Comparison of ENCODE assay signal across 20 mouse cellular contexts in the genomic region with DNA sequence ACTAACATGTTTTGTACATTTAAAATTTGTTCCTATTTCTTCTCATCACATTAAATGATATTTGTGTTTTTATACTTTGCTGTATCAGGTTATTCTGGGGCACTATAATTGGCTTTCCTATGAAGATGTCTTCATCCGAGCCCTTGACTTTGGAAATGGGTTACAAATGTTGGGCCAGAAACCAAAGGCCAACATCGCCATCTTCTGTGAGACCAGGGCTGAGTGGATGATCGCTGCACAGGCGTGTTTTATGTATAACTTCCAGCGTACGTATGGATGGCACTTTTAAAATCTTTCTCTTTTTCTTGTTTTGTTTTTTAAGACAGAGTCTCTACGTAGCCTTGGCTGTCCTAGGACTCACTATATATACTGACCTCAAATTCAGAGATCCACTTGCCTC. TPM values are rescaled to one million over a fixed set of nuclear protein-coding genes. Genes with fewer than 3 reads are reported as not detected.
DNase-seq lines count a peak whose midpoint lies in the region; ATAC-seq and TF ChIP-seq lines count a peak whose summit lies in the region.
"Had no signal": no experiment of that assay in that cellular context is flagged by ENCODE, and none has a peak within 500 bp of the region (broad histone marks: within the 10 kb centered on the region; RNA-seq: fewer than 3 reads in every experiment).

No protein-coding gene starts in this region.

- ATAC-seq in intestine, postnatal 0 days = no peak
- no peak for ATAC-seq in intestine, embryonic 16.5 days
- no peak for ATAC-seq in stomach, postnatal 0 days (ENCODE audit: low FRiP score, low TSS enrichment)
- ATAC-seq: forebrain, embryonic 13.5 days had no signal

- no peak overlapping the region for H3K4me3 ChIP-seq in intestine, postnatal 0 days (ENCODE audit: low read depth, low read length)
- no peak overlapping the region for H3K4me3 ChIP-seq in intestine, embryonic 16.5 days (ENCODE audit: low read length)
- H3K4me3 ChIP-seq in stomach, postnatal 0 days (ENCODE audit: low read depth, low read length) = no peak overlapping the region
- H3K4me3 ChIP-seq: embryonic facial prominence, embryonic 15.5 days; forebrain, embryonic 13.5 days; limb, embryonic 12.5 days; liver, embryonic 15.5 days; megakaryocyte, embryonic 14.5 days; neural tube, embryonic 15.5 days had no signal

- H3K9ac ChIP-seq in intestine, postnatal 0 days (ENCODE audit: low read depth, low read length) = no peak overlapping the region
- H3K9ac ChIP-seq in intestine, embryonic 16.5 days (ENCODE audit: low read depth, low read length) = no peak overlapping the region
- H3K9ac ChIP-seq in stomach, postnatal 0 days (ENCODE audit: low read length) = no peak overlapping the region
- H3K9ac ChIP-seq: embryonic facial prominence, embryonic 15.5 days; forebrain, embryonic 13.5 days; hindbrain, embryonic 14.5 days; limb, embryonic 12.5 days; liver, embryonic 15.5 days; neural tube, embryonic 15.5 days had no signal

- no peaks in the 10 kb centered on the region for H3K9me3 ChIP-seq in intestine, postnatal 0 days (ENCODE audit: control insufficient read depth)
- no peaks in the 10 kb centered on the region for H3K9me3 ChIP-seq in intestine, embryonic 16.5 days (ENCODE audit: control insufficient read depth, low read length)
- no peaks in the 10 kb centered on the region for H3K9me3 ChIP-seq in stomach, postnatal 0 days (ENCODE audit: control insufficient read depth, low read length)
- H3K9me3 ChIP-seq: embryonic facial prominence, embryonic 15.5 days; forebrain, embryonic 13.5 days; limb, embryonic 12.5 days; liver, embryonic 15.5 days; megakaryocyte, embryonic 14.5 days; neural tube, embryonic 15.5 days had no signal

- H3K36me3 ChIP-seq in intestine, postnatal 0 days (ENCODE audit: control insufficient read depth, insufficient read depth) = peaks cover 46% of the 10 kb centered on the region
- peaks cover 6% of the 10 kb centered on the region; the same call in 1 of the 2 replicates for H3K36me3 ChIP-seq in intestine, embryonic 16.5 days (ENCODE audit: control insufficient read depth, insufficient read depth, low read length)
- no peaks in the 10 kb centered on the region for H3K36me3 ChIP-seq in stomach, postnatal 0 days (ENCODE audit: control insufficient read depth, insufficient read depth, low read length)

- no peak for TF ChIP-seq EP300 in stomach, postnatal 0 days (optimal IDR thresholded peaks at IDR 0.05)

- no peaks in the 10 kb centered on the region for H3K27me3 ChIP-seq in intestine, postnatal 0 days (replicated peaks; ENCODE audit: control insufficient read depth, insufficient read depth, low read length)
- H3K27me3 ChIP-seq in intestine, embryonic 16.5 days (replicated peaks; ENCODE audit: control insufficient read depth, insufficient read depth, low read length) = no peaks in the 10 kb centered on the region
- no peaks in the 10 kb centered on the region for H3K27me3 ChIP-seq in stomach, postnatal 0 days (ENCODE audit: control insufficient read depth, insufficient read depth, low read length)
- H3K27me3 ChIP-seq: embryonic facial prominence, embryonic 15.5 days; forebrain, embryonic 13.5 days; limb, embryonic 12.5 days; liver, embryonic 15.5 days; megakaryocyte, embryonic 14.5 days; neural tube, embryonic 15.5 days had no signal

- peak; percentile 10 to 14 for DNase-seq in cerebellum, postnatal 14 days
- no peak for DNase-seq in cerebellum, adult 9-11 months
- DNase-seq in lung, postnatal 36 days = peak; percentile 5
- no peak for DNase-seq in lung, postnatal 10 days
- no peak for DNase-seq in stomach, postnatal 0 days (ENCODE audit: low spot score)
- no peak for DNase-seq in testis, postnatal 14 days (ENCODE audit: low spot score)
- DNase-seq: adrenal gland, adult 2 months; cerebellum, adult 18-20 months; heart, adult 11 months; kidney, adult 18-20 months; right cerebral cortex, postnatal 4 days had no signal

- TF ChIP-seq CTCF in intestine, postnatal 0 days (IDR thresholded peaks at IDR 0.05; ENCODE audit: low read depth) = peak; percentile 49; the same call in 1 of the 2 replicates
- peak; percentile 55 for TF ChIP-seq CTCF in stomach, postnatal 0 days (IDR thresholded peaks at IDR 0.05; ENCODE audit: low read depth)

- no peak overlapping the region for H3K4me2 ChIP-seq in intestine, postnatal 0 days (replicated peaks; ENCODE audit: low read depth)
- H3K4me2 ChIP-seq in intestine, embryonic 16.5 days (ENCODE audit: low read depth, low read length) = no peak overlapping the region
- no peak overlapping the region for H3K4me2 ChIP-seq in stomach, postnatal 0 days (replicated peaks; ENCODE audit: low read depth)
- H3K4me2 ChIP-seq: embryonic facial prominence, embryonic 15.5 days; forebrain, embryonic 13.5 days; hindbrain, embryonic 14.5 days; limb, embryonic 12.5 days; liver, embryonic 15.5 days; neural tube, embryonic 15.5 days had no signal

- H3K27ac ChIP-seq in intestine, postnatal 0 days (ENCODE audit: low read depth, low read length) = no peak overlapping the region
- H3K27ac ChIP-seq in intestine, embryonic 16.5 days (ENCODE audit: low read length) = no peak overlapping the region
- H3K27ac ChIP-seq in stomach, postnatal 0 days (replicated peaks) = no peak overlapping the region
- H3K27ac ChIP-seq: embryonic facial prominence, embryonic 15.5 days; forebrain, embryonic 13.5 days; hindbrain, embryonic 14.5 days; limb, embryonic 12.5 days; liver, embryonic 15.5 days; neural tube, embryonic 15.5 days had no signal

- no peaks in the 10 kb centered on the region for H3K4me1 ChIP-seq in intestine, postnatal 0 days (replicated peaks; ENCODE audit: control insufficient read depth, insufficient read depth, low read length)
- no peaks in the 10 kb centered on the region for H3K4me1 ChIP-seq in intestine, embryonic 16.5 days (ENCODE audit: control insufficient read depth, insufficient read depth, low read length)
- no peaks in the 10 kb centered on the region for H3K4me1 ChIP-seq in stomach, postnatal 0 days (replicated peaks; ENCODE audit: control insufficient read depth, insufficient read depth)
- H3K4me1 ChIP-seq: embryonic facial prominence, embryonic 15.5 days; forebrain, embryonic 13.5 days; limb, embryonic 12.5 days; liver, embryonic 15.5 days; neural tube, embryonic 15.5 days had no signal

- whole genome bisulfite sequencing in intestine, postnatal 0 days = 91% methylated on average over 7 of the region's 7 CpGs
- WGBS in intestine, embryonic 16.5 days = 86% methylated on average over 7 of the region's 7 CpGs
- WGBS in stomach, postnatal 0 days = 87% methylated on average over 7 of the region's 7 CpGs

RNA-seq across cellular contexts. Expression of a gene that starts 30.3 kb away (rescaled TPM):
- polyA plus RNA-seq in intestine, postnatal 0 days (2015; fragmentation: Nextera tagmentation; extraction: Ambion mirVana) = 5.1 and 5.5 TPM in 2 replicates
- 3.5 and 3.7 TPM in 2 replicates for polyA plus RNA-seq in intestine, embryonic 16.5 days (2015; fragmentation: Nextera tagmentation; extraction: Ambion mirVana)
- 1.3 TPM in 2 replicates for polyA plus RNA-seq in stomach, postnatal 0 days (2015; fragmentation: Nextera tagmentation; extraction: Ambion mirVana)

RNA-seq across cellular contexts. Expression of a gene that starts 30.5 kb away (rescaled TPM):
- 75.2 and 76.0 TPM in 2 replicates for polyA plus RNA-seq in intestine, postnatal 0 days (2015; fragmentation: Nextera tagmentation; extraction: Ambion mirVana)
- polyA plus RNA-seq in intestine, embryonic 16.5 days (2015; fragmentation: Nextera tagmentation; extraction: Ambion mirVana) = 93.5 and 111 TPM in 2 replicates
- 36.9 and 37.7 TPM in 2 replicates for polyA plus RNA-seq in stomach, postnatal 0 days (2015; fragmentation: Nextera tagmentation; extraction: Ambion mirVana)

Comparison
In these comparisons a context has a peak if more than half of its experiments do, and no peak if none do; other contexts are left out.
1. DNase-seq: peak in cerebellum, postnatal 14 days (2 of 2) and lung, postnatal 36 days (single experiment); none in cerebellum, adult 9-11 months (single experiment), lung, postnatal 10 days (single experiment), stomach, postnatal 0 days (single experiment) and testis, postnatal 14 days (single experiment).